Mouse (Mus musculus) CH12.LX (cell line): ENCODE results near the gene Tep1. TPM values are rescaled to one million over a fixed set of nuclear protein-coding genes. Genes with fewer than 3 reads are reported as not detected.

ENCODE experiments used
- DNase-seq: peaks from one replicate; pipeline ENCODE4 v3.0.0-alpha.2; 2013; ENCODE audit errors: extremely low read depth
- H3K27ac ChIP-seq: 2 replicates; pipeline ENCODE4 v1.5.1; 2012; ENCODE audit warnings: low read depth, mild to moderate bottlenecking, control low read depth, moderate library complexity; ENCODE audit not compliant: insufficient read depth
- H3K27me3 ChIP-seq: replicated peaks from 2 replicates; pipeline ENCODE3; 2012; ENCODE audit warnings: inconsistent platforms
- H3K36me3 ChIP-seq, 2 experiments: replicated peaks in 1 of 2; 2 replicates each; pipeline versions ENCODE3 to v1.6.1; 2012; ENCODE audit warnings: inconsistent platforms in 1 of 2, low read length in 1 of 2, mild to moderate bottlenecking in 1 of 2, mixed read lengths in 1 of 2, moderate library complexity in 1 of 2; ENCODE audit not compliant: control insufficient read depth in 1 of 2, insufficient read depth in 1 of 2
- H3K4me1 ChIP-seq, 2 experiments: 2 replicates each; pipeline ENCODE4 v1.6.1; 2012; ENCODE audit warnings: inconsistent platforms in 1 of 2, moderate library complexity in 1 of 2; ENCODE audit not compliant: insufficient read depth in 2 of 2, control insufficient read depth in 1 of 2
- H3K4me2 ChIP-seq: 2 replicates; pipeline ENCODE4 v1.6.1; 2012; ENCODE audit warnings: low read depth, mild to moderate bottlenecking, control low read depth; ENCODE audit not compliant: poor library complexity, insufficient read depth, severe bottlenecking
- H3K4me3 ChIP-seq, 3 experiments: fragments of 150-350 bp in 1 of 3; sonication (generic) in 1 of 3; replicated peaks in 1 of 3; 2 replicates each; pipeline versions ENCODE3 to v1.5.1; 2011 to 2012; ENCODE audit warnings: low read depth in 2 of 3, low read length in 2 of 3, mild to moderate bottlenecking in 2 of 3, moderate library complexity in 2 of 3, control low read depth in 1 of 3, improper control_type of control experiment in 1 of 3, inconsistent platforms in 1 of 3, mixed read lengths in 1 of 3; ENCODE audit not compliant: poor library complexity in 1 of 3
- H3K79me2 ChIP-seq: replicated peaks from 2 replicates; pipeline ENCODE4 v1.6.1; 2012; ENCODE audit warnings: mild to moderate bottlenecking, moderate library complexity; ENCODE audit not compliant: control insufficient read depth, poor library complexity, insufficient read depth, severe bottlenecking; ENCODE audit errors: extremely low read depth
- H3K9ac ChIP-seq: 2 replicates; pipeline ENCODE4 v1.6.1; 2012; ENCODE audit warnings: low read depth, mild to moderate bottlenecking, control low read depth, moderate library complexity; ENCODE audit not compliant: insufficient read depth
- H3K9me3 ChIP-seq: replicated peaks from 2 replicates; pipeline ENCODE3; 2012; ENCODE audit warnings: low read length, inconsistent platforms, mixed read lengths
- CTCF ChIP-seq, 2 experiments: IDR thresholded peaks in 1 of 2; conservative IDR thresholded peaks in 1 of 2; 2 replicates each; pipeline ENCODE4 v1.5.1; 2011 to 2012; ENCODE audit warnings: low read depth in 2 of 2, low read length in 2 of 2, improper control_type of control experiment in 1 of 2, inconsistent platforms in 1 of 2, mild to moderate bottlenecking in 1 of 2, moderate library complexity in 1 of 2
- IRF4 ChIP-seq: IDR thresholded peaks from 2 replicates; pipeline ENCODE4 v1.6.1; 2014; ENCODE audit warnings: low read depth, mild to moderate bottlenecking, inconsistent platforms, low read length, improper control_type of control experiment
- MEF2A ChIP-seq: IDR thresholded peaks from 2 replicates; pipeline ENCODE4 v1.6.1; 2014; ENCODE audit warnings: low read depth, mild to moderate bottlenecking, inconsistent platforms, low read length, improper control_type of control experiment, borderline replicate concordance
- MXI1 ChIP-seq: IDR thresholded peaks from 2 replicates; pipeline ENCODE4 v1.6.1; 2011; ENCODE audit warnings: mild to moderate bottlenecking, low read depth, low read length, improper control_type of control experiment
- MYC ChIP-seq: IDR thresholded peaks from 2 replicates; pipeline ENCODE4 v1.6.1; 2011; ENCODE audit warnings: low read depth, mild to moderate bottlenecking, improper control_type of control experiment, low read length
- POLR2AphosphoS2 ChIP-seq: IDR thresholded peaks from 2 replicates; pipeline ENCODE4 v1.6.1; 2011; ENCODE audit warnings: low read depth, low read length, improper control_type of control experiment
- RAD21 ChIP-seq: IDR thresholded peaks from 2 replicates; pipeline ENCODE4 v1.6.1; 2011; ENCODE audit warnings: low read depth, mild to moderate bottlenecking, low read length, improper control_type of control experiment, moderate library complexity
- RCOR1 ChIP-seq: conservative IDR thresholded peaks from 2 replicates; pipeline ENCODE4 v1.6.1; 2012; ENCODE audit warnings: low read depth, mild to moderate bottlenecking, inconsistent platforms, low read length, improper control_type of control experiment
- SIN3A ChIP-seq: IDR thresholded peaks from 2 replicates; pipeline ENCODE4 v1.6.1; 2012; ENCODE audit warnings: low read length, improper control_type of control experiment, inconsistent platforms
- SMC3 ChIP-seq: IDR thresholded peaks from 2 replicates; pipeline ENCODE4 v1.6.1; 2011; ENCODE audit warnings: low read depth, low read length, improper control_type of control experiment
- TBP ChIP-seq: conservative IDR thresholded peaks from 2 replicates; pipeline ENCODE4 v1.6.1; 2011; ENCODE audit warnings: low read depth, low read length, improper control_type of control experiment
- UBTF ChIP-seq: IDR thresholded peaks from 2 replicates; pipeline ENCODE4 v1.6.1; 2012; ENCODE audit warnings: low read depth, mild to moderate bottlenecking, inconsistent platforms, low read length, improper control_type of control experiment, moderate library complexity
- ZC3H11A ChIP-seq: IDR thresholded peaks from 2 replicates; pipeline ENCODE4 v1.6.1; 2012; ENCODE audit warnings: low read depth, mild to moderate bottlenecking, inconsistent platforms, low read length, improper control_type of control experiment
- dilution Hi-C: fragments of 300-500 bp; cut with MboI; formaldehyde crosslinking; loops from 2 replicates; pipeline ENCODE4 v1.14.3; 2020; ENCODE audit warnings: low sequenced_read_pairs; ENCODE audit not compliant: extremely low pct_unique_long_range_greater_than_20kb, extremely low pct_ligation_motif_present
- in situ Hi-C: fragments of 300-500 bp; cut with MboI; formaldehyde crosslinking; loops from 3 replicates; pipeline ENCODE4 v1.14.3; 2019; ENCODE audit warnings: low sequenced_read_pairs, low pct_ligation_motif_present, low pct_unique_long_range_greater_than_20kb, mixed read lengths
- polyA plus RNA-seq: library from polyadenylated mRNA; unstranded; fragments of >175 nt; gene quantifications from 2 replicates; pipeline ENCODE4 v1.2.1, GENCODE M21; 2012; ENCODE audit warnings: low read depth; ENCODE audit not compliant: insufficient read length
- total RNA-seq, 2 experiments: library from RNA; depleted of rRNA; stranded (reverse); fragments of 300-350 nt in 1 of 2; fragments of >200 nt in 1 of 2; gene quantifications; 2 replicates each; pipeline ENCODE4 v1.2.3; 2012 to 2014

Tep1 gene
- total and polyA plus RNA-seq, 3 experiments, result 4.1 to 14.7 (median 12.9) TPM

DNA sequence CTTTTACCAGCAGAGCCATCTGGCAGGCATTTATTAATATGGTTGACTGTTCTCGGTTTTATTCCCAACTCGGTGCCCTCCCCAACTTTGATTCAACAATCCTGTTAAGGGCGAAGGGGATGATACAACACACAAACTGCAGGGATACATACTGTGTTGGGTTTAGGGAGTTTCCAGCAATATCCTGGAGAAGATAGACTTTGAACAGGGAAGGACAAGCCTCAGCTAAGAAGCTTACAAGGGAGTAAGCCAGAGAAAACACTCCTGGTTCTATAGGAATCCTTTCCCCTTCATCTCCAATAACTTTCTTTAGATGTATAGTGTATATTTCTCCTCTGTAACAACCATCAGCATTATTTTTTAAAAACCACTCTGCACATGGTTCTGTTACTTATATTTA lies 4.8 kb upstream of the Tep1 start:
- no peaks in the 10 kb centered on the region for H3K9me3 ChIP-seq
- H3K36me3 ChIP-seq, result peaks cover 0 to 13% of the 10 kb centered on the region in 2 experiments
- no peak for TF ChIP-seq SMC3
- TF ChIP-seq IRF4, result no peak
- H3K4me3 ChIP-seq, result no peak overlapping the region
- dilution Hi-C loops, result no loop called here
- DNase-seq, result no peak
- H3K27ac ChIP-seq, result no peak overlapping the region
- peaks cover 0 to 8% of the 10 kb centered on the region in 2 experiments; a peak in 2 of 4 replicates for H3K4me1 ChIP-seq
- H3K4me2 ChIP-seq, result no peak overlapping the region
- in situ Hi-C loops, result no loop called here
- H3K79me2 ChIP-seq, result no peaks in the 10 kb centered on the region; the same call in 1 of the 2 replicates
- no peaks in the 10 kb centered on the region for H3K27me3 ChIP-seq
- no peak overlapping the region for H3K9ac ChIP-seq

GRCm38 (mm10) chr14:50871284-50871683 lies 924 bp upstream of the Tep1 start:
- H3K4me1 ChIP-seq, result peaks cover 0 to 16% of the 10 kb centered on the region in 2 experiments; a peak in 2 of 4 replicates
- peak overlapping the region; percentile 92 for H3K9ac ChIP-seq
- no peaks in the 10 kb centered on the region; the same call in 1 of the 2 replicates for H3K79me2 ChIP-seq
- H3K27me3 ChIP-seq, result no peaks in the 10 kb centered on the region
- H3K4me2 ChIP-seq, result peak overlapping the region; percentile 77; the same call in 1 of the 2 replicates
- H3K36me3 ChIP-seq, result peaks cover 4 to 21% of the 10 kb centered on the region in 2 experiments
- DNase-seq, result peak; percentile 59
- no peaks in the 10 kb centered on the region for H3K9me3 ChIP-seq
- no peak overlapping the region for H3K27ac ChIP-seq
- H3K4me3 ChIP-seq, result peak overlapping the region in 1 of 3 experiments; percentile 74
- dilution Hi-C loops (no loop called here), in situ Hi-C loops (no loop called here)
- TF ChIP-seq RCOR1 (no peak), TBP (0 out of 2 replicates have a peak, but pooled peaks have one; percentile 30), MXI1 (no peak), SMC3 (peak; percentile 43), SIN3A (no peak), CTCF (conservative IDR thresholded peaks at IDR 0.05 in 1 of 2, IDR thresholded peaks at IDR 0.05 in 1 of 2; ENCODE audit: low read depth in 2 of 2, low read length in 2 of 2) (peak in 1 of 2 experiments; percentile 62; a peak in 2 of 4 replicates), ZC3H11A (no peak), MEF2A (no peak), RAD21 (peak; percentile 50), MYC (no peak), UBTF (no peak)

DNA sequence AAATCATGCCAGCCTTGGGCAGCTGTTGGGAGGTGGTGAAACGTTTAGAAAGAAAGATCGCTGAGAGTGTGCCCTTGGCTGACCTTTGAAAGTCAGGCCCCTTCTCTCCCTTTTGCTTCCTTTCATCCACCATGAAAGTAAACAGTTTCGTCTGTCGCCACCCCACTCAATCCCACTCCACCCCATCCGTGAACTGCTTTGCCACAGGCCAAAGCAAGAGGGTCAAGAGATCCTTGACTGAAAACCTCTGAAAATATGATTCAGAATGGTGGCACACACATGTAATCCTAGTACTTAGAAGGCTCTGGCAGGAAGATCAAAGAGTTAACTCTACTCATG lies 414 bp upstream of the Tep1 start:
- Histone ChIP-seq H3K4me3 (peak overlapping the region; percentile 74 to 97 (median 80)), H3K36me3 (peaks cover 7 to 26% of the 10 kb centered on the region in 2 experiments), H3K4me1 (peaks cover 0 to 19% of the 10 kb centered on the region in 2 experiments; a peak in 2 of 4 replicates), H3K27me3 (no peaks in the 10 kb centered on the region), H3K79me2 (no peaks in the 10 kb centered on the region; the same call in 1 of the 2 replicates), H3K9ac (peak overlapping the region; percentile 92), H3K4me2 (peak overlapping the region; percentile 77), H3K27ac (peak overlapping the region; percentile 65), H3K9me3 (no peaks in the 10 kb centered on the region)
- in situ Hi-C loops (no loop called here), dilution Hi-C loops (no loop called here)
- DNase-seq, result no peak
- 0 out of 2 replicates have a peak, but pooled peaks have one; percentile 10 for TF ChIP-seq MXI1
- TF ChIP-seq POLR2AphosphoS2, result no peak
